Mouse (Mus musculus) lung, postnatal 14 days (tissue): ENCODE data around the gene Dpf1.

Source experiments
- DNase-seq: peaks from one replicate; pipeline ENCODE4 v3.0.0; 2021

Gene Dpf1

DNA sequence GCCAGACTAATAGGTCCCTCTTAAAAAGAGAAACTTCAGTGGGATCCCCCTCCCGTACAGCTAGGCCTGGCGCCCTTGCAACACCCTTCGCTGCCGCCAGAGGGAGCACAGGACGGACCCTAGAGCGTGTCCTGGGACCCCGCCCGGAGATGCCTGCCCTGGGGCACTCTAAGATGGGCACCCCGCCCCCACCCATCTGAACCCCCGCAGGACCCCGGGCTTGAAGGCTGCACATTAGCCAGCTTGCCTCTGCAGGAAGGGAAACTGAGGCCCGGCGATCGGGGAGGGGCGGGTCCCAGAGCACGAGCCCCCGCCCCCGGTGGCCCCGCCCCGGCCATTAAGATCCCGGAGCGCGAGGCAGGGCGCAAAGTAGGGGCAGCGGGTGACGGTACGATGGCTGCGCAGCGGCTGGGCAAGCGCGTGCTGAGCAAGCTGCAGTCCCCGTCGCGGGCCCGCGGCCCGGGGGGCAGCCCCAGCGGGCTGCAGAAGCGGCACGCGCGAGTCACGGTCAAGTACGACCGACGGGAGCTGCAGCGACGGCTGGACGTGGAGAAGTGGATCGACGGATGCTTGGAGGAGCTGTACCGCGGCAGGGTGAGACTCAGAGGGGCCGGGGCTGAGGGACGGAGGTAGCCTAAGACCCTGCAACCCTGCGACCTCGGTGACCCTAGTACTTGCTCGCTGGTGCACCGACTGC, 14.7 kb upstream of the Dpf1 start, which contains the start of gene Ppp1r14a:
TSS of gene Ppp1r14a (plus strand) at position 367 of the 697 bp plus-strand sequence.
- DNase-seq, result peak; percentile 89

DNA sequence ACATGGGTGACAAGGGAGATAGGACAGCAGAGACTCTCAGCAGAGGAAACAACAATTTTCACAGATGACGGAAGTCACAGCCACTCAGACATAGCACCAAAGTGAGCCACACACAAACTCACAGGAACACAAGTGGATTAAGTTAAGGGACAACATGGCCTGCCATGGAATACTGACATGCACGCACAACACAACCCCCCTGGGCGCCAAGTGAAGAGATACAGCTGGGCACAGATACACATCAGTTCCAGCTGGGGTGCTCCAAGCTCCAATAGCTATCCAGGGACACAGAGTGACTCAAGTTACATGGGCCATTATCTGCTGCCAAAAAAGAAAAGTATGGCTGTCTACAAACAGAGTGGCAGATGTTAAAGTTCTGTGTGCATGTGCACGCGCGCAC, 13.9 kb upstream of the Dpf1 start:
- peak; percentile 79 for DNase-seq

GRCm38 (mm10) chr7:29290691-29291485, 12.9 kb upstream of the Dpf1 start:
- DNase-seq, result peak; percentile 42

DNA sequence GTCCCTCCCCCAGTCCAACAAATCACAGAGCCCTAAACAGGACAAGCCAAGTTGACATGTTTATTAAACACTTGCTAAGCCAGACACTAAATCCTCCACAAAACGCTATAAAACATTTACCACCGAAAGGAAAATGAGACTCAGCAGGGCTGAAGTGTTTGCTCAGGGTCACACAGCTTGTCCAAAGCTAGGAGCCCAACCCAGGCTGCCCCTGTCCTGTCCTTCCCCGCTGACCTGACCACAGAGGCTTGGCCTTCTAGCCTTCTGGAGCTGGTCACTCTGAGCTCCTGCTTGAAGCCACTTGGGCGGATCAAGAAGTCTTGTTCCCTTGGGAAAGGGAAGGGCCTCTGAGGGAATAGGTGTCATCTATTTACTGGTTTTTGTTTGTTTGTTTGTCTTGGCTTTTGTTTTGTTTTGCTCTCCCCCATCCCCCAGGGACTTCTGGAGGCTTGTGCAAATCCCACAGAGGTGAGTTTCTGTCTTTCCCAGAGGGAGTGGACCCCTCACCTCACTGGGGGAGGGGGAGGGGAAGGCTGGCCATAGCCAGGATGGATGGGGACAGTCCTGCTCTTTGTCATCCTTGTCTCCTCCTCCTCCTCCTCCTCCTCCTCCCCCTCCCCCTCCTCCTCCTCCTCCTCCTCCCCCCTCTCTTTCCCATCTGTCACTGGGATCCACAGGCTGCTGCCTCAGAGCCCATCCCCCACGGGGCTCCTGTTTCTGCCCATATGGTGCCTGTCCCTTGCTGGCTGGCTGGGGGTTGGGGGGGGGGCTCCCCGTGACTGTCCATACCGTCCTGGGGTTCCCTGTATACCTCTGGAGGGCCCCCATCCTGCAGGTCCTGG, 11.9 kb upstream of the Dpf1 start:
- no peak for DNase-seq

DNA sequence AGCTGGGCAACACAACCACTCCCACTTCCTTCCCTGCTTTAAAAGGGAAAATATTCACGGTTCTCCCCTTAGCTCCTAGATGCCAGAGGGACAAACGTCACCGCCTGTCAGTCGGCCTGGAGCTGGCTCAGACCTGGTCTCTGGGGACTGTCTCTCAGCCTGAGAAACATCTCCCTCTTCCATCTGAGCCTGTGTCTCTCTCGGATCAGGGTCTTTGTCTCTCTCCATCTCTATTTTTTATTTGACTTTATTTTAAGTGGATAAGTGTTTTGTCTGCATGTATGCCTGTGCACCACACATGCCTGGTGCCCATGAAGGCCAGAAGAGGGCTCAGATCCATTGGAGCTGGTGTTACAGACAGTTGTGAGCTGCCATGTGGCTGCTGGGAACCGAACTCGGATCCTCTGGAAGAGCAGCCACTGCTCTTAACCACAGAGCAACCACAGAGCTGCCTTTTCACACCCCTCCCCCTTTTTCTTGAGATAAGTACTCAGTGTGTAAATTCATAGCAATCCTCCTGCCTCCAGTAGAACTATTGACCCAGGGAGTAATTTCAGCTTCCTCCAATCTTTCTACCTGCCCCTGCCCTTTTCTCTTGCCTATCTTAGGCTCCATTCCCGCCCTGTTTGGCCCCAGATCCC, 11.2 kb upstream of the Dpf1 start:
- no peak for DNase-seq

- DNase-seq, result peak; percentile 71
Observed at GRCm38 (mm10) chr7:29293131-29294065, 10.4 kb upstream of the Dpf1 start.

DNA sequence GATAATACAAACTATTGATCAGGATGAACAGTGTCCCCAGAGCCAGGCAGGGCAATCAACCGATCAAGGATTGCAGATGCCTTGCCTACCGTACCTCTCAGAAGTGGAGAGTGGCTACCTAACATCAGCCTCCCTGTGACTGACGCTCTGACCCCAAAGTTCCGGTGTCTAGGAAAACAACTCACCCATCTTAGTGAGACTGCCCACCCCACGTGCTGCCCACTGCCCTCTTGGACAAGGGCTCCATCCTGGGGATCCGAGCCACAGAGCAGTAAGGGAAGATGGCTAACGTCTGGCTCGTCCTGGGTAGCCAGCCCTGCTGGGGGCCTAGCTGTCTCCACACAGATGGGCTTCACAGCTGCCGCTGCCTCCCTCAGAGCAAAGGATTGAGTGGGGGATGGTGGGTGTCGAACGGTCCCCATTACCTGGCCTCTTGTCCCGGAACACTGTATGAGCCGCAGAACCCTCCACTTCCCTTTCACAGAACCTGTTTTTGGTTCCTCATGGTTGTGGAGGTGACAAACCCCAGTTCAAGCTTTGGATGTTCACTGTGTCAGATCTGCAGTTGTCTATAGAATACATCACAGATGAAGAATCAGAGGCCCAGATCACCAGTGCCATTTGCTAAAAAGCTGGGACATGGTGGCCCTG, 9.5 kb upstream of the Dpf1 start:
- DNase-seq, result no peak

GRCm38 (mm10) chr7:29295861-29296647, 7.7 kb upstream of the Dpf1 start:
- DNase-seq, result no peak

GRCm38 (mm10) chr7:29296998-29297397, 6.8 kb upstream of the Dpf1 start:
- peak; percentile 78 for DNase-seq

DNA sequence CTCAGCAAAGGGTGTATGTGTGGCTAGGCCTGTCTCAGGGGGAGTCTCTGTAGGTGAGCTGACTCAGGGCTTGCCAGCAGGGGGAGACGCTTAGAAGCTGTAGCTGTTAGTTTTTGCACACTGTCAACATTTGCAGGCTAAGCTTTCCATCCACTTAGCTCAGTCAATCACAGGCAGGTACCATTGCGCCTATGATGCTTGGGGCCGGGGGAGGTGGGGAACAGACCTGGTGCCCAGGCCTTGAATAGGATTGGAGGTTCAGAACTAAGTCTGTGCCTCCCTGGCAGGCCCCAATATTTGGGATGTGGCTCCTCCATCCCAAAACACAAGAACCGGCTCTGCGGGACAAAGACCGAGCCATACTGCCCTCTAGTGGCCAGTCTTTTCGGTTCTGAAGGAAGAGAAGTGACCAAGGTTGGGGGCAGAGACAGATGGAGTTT, 2.6 kb upstream of the Dpf1 start:
- peak; percentile 83 for DNase-seq

DNA sequence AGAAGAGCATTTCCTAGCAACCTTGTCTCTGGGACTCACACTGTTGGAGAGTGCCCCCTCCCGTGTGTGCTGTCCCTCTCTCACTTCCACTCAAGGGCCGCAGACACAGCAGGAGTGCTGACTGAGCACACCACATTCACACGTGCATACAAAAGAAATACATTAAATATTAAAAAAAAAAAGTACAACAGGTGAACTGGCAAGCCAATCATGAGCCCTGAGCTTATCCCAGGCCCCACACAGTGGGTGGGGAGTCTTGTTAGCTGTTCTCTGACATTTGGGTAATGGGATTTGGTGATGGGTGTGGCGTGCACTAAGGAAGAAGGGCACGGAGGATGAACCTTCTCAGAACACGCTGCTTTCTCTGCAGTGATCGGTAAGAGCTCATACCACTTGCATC, 1.1 kb upstream of the Dpf1 start:
- DNase-seq, result no peak

DNA sequence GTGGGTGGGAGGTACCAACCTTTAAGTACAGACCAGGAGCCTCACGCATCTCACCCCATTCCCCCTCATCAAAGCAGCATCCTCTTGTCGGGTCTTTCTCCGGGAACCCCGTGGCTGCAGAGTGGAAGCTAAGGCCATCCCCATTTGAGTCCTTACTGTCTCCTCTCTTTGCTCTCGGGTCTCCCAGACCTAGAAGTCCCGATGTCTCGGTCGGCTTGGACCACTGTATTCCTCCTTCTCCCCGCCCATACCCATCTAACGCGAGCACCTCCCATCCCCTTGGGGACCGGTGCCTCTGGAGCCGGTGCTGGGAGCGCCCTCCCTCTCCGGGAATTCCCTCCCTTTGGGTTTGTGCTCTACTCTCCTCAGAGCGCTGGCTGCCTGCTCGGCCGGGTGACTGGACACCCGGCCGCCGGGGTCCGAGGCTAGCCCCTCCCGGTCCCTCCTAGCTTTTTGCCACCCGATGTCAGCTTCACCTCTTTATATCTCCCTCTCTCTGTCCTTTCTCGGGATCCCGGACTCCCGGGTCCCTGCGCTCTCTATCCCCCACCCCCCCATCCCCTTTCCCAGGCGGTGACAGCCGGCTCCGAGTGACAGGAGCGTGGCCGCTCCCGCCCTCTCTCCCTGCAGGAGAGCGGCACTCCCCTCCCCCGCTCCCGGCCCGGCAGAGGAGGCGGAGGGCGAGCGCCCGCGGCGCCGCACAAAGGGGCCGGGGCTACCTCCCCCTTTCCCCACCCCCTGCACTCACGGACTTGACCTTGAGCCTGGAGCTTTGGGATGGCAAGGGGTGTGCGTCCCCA, 912 bp downstream of the Dpf1 start:
- DNase-seq, result no peak

DNA sequence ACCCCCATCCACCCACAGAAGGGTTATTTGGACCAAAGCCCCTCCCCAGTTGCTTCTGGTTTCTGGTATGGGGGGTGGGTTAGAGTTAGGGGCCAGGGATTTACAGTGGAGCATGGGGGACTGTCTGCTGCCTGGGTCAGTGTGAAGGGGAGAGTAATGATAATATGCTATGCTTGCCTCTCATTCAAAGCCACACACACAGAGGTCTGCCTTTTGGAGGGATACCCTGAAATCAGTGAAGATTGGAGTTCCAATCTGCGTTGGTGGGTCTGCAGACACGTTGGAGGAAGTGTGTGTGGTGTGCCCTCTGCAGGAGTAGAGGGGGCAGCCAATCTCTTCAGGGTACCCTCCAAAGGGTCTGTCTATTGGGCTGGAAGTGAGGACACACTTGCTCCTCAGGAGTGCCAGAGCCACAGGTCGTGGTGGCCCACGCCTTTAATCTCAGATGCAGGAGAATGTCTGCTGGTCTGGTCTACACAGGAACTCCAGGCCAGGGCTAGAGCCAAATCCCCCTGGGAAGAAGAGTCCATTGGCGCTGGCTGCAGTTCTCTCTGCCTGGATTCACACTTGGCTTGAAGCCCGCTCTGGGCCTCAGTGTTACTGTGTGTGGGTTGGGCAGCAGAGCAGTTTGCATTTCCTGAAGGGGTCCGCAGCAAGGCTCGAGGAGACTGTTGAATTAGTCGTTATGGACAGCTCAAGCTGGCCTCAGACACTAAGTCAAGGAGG, 1.7 kb downstream of the Dpf1 start:
- no peak for DNase-seq

- DNase-seq, result no peak
Observed at GRCm38 (mm10) chr7:29306108-29306507, 2.4 kb downstream of the Dpf1 start.

GRCm38 (mm10) chr7:29306619-29307018, 2.9 kb downstream of the Dpf1 start:
- DNase-seq, result no peak

- peak; percentile 91 for DNase-seq
Observed at GRCm38 (mm10) chr7:29307350-29308104, 3.8 kb downstream of the Dpf1 start.

- no peak for DNase-seq
Observed at GRCm38 (mm10) chr7:29309221-29309721, 5.5 kb downstream of the Dpf1 start.

DNA sequence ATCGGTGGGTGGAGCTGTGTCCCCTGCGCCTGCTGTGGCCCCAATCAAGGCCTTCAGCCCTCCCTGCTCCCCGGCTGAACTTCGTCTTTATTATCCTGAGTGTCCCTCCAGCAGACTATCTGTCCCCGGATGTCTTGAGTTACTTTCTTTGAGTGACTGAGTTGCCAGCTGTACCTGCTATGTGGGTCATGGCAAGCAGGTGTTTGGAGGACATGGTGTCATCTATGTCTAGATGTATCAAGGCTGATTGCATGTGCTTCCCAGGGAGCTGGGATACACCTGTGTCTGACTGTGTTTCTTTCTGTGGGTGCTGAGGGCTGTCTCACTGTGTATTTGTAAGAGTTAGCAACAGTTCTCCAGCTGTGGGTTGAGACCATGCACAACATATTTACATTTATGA, 6.0 kb downstream of the Dpf1 start:
- no peak for DNase-seq
